Mouse (Mus musculus): Measurements from ENCODE around the gene Pacsin2.

DNA sequence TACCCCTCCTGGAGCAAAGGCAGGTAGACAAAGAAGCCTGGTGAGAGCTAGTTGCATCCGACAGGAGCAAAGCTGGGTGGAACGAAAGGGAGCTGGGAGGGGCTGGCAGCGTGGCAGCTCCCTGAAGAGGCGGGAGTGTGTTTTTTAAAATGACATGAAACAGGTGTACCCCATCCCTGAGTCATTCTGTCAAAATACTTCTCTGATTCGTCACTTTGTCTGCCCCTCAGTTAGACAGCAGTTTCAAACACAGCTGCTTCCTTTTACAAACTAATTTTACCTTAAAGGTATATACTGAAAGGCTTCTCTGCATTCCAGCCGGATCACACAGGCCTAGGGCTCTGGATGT, 30.1 kb upstream of the Pacsin2 start:
- TF ChIP-seq CTCF (IDR thresholded peaks at IDR 0.05; ENCODE audit: control insufficient read depth, insufficient read depth, insufficient replicate concordance, low read depth, low read length) (no peak), POLR2A (IDR thresholded peaks at IDR 0.05; ENCODE audit: control insufficient read depth, low read depth, low read length) (no peak)
